Mouse (Mus musculus) c-Kit-negative CD71-positive TER-119-positive erythroid progenitor cells, embryonic 14.5 days (primary cell): ENCODE results near the gene Nt5dc2.

Source experiments
- DNase-seq: peaks from one replicate; pipeline ENCODE4 v3.0.0-alpha.2; 2013; ENCODE audit warnings: low read depth, low spot score

The Nt5dc2 gene

DNA sequence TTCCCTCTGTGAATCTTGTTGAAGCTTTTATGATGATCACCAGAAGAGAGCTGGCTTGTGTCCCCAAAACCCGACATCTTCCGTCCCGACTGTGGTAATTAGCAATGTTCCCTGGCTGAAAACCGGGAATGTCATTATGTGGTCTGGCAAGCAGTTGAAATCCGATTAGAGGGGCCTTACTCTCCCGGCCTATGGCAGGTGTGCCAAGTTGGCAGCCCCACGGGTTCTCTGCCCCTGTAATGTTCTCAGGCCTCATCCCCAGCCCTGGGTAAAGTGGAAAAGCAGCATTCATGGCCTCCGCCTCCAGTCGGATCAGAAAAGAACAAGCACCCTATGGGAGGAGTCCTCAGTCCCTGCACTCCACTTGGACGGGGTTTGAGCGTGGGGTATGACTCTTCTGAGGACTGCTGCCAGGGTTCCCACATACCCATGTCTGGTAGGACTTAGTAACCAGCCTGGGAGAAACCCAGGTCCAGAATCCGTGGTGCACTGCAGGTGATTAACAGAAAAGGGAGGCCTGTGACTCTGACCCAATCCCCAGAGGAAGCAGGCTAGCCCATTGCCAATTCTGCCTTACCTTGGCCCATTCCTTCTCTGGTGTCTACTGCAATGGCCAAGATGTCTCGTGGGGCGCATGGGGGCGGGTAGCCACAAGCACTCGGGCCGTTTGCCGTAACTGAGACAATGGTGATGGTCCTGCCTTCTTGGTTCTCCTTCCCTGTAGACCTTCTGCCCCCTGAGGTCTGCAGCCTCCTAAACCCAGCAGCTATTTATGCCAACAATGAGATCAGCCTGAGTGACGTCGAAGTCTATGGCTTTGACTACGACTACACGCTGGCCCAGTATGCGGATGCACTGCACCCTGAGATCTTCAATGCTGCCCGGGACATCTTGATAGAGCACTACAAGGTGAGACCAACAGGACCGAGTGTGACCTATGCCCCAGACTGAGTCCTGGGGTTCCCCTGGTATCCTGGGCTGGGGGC, 3.5 kb downstream of the Nt5dc2 start:
- no peak for DNase-seq

DNA sequence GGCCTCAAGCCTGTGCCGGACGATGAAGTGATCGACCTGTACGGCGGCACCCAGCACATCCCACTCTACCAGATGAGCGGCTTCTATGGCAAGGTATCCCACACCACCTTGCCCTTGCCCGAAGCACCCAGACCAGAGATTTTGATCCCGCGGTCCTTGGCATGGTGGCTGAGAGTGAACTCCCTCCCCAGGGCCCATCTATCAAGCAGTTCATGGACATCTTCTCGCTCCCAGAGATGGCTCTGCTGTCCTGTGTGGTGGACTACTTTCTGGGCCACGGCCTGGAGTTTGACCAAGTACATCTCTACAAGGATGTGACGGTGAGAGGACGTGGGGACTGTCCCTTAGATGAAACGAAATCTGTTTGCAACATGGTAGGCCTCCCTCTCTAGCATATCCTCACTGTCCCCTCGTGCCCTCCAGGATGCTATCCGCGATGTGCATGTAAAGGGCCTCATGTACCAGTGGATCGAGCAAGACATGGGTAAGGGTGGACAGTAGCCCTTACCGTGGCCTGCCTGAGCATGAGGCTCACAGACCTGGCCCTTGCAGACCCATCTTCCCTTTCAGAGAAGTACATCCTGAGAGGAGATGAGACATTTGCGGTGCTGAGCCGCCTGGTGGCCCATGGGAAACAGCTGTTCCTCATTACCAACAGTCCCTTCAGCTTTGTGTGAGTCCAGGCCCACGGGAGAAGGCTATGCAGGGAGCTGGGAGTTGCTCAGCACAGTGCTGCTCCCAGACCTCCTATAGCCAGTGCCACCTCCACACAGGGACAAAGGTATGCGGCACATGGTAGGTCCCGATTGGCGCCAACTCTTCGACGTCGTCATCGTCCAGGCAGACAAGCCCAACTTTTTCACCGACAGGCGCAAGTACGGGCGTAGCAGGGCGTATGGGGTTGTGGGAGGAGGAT, 4.9 kb downstream of the Nt5dc2 start:
- DNase-seq, result no peak

DNA sequence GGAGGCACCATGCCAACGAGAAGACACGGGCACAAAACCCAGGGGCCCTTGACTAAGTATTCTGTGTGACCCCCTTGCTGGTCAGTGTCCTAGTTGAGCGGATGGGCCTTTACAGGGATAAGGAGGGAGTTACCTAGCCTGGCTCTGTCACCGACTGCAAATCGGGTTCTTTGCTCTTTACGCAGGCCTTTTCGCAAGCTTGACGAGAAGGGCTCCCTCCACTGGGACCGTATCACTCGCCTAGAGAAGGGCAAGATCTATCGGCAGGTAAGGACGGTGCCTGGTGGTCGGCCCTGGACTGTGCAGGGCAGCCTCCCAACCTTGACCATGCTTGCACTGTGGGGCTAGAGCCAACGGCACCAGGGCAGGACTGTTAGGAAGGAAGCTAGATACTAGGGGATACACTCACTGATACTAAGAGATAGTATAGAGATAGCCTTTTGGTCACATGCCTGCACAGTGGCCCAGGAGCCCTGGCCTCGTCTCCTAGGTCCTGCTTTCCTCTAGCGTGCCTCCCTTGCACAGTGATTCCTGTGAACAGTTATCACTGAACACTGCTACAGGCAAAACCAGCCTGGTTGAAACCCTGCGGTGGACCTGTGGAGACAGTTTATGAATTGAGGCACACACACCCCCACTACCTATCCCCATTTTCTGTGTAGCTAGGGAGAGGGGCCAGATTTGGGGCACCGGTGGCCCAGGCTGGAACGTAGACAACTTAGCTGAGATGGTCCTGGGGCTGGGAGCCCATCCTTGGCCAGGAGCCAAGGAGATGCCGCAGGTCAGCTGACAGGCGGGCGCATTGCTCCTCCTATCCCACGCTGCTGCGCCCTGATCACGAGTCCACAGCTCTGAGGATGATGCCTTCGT, 5.8 kb downstream of the Nt5dc2 start:
- no peak for DNase-seq

DNA sequence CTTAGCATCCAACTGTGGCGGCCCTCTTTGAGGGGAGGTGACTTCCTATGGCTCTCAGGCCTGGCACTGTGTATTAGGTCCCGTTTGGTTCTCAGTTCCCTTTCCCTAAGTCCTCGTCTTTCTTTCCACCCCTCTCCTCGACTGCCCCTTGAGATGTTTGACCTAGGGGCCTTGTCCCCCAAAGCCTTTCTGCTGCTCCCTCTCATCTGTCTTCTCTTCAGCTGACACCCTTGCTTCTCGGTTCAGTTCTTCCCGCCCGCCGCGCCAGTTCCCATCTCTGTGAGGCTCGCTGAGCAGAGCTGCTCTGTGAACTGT, 6.4 kb downstream of the Nt5dc2 start:
- DNase-seq, result no peak

DNA sequence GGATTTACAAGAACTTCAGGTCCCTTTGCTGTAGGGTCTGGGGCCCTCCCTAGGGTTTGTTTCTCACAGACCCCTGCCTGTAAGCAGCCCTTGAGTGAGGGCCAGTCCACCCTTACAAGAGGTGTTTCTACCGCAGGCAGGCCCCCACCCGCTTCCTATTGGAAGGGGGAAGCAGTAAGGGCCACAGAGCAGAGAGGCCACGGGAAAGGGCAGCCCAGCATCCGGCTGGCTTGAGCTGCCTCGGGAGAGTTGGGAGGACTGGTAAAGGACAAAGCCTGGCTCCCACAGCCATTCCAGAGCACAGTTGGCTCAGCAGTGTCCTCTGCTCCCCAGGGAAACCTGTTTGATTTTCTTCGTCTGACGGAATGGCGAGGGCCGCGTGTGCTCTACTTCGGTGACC, 6.9 kb downstream of the Nt5dc2 start:
- no peak for DNase-seq

DNA sequence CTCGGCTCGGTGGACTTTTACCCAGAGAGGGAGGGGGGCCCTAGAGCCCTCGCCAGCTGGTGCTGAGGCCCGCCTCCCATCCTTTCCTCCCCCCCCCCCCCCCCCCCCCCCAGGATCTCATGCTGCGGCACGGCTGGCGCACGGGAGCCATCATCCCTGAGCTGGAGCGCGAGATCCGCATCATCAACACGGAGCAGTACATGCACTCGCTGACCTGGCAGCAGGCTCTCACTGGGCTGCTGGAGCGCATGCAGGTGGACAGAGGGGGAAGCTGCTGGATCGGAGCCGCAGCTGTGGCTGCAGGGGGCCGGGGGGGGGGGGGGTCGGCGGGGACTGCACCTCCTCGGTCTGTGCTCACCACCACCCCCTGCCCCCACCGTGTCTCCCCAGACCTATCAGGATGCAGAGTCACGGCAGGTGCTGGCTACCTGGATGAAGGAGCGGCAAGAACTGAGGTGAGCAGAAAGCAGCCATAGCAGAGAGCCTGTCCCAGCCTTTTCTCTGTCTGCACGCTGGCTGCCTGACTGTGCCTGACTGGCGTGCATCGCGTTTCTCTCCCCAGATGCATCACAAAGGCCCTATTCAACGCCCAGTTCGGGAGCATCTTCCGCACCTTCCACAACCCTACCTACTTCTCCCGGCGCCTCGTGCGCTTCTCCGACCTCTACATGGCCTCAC, 7.5 kb downstream of the Nt5dc2 start:
- no peak for DNase-seq

DNA sequence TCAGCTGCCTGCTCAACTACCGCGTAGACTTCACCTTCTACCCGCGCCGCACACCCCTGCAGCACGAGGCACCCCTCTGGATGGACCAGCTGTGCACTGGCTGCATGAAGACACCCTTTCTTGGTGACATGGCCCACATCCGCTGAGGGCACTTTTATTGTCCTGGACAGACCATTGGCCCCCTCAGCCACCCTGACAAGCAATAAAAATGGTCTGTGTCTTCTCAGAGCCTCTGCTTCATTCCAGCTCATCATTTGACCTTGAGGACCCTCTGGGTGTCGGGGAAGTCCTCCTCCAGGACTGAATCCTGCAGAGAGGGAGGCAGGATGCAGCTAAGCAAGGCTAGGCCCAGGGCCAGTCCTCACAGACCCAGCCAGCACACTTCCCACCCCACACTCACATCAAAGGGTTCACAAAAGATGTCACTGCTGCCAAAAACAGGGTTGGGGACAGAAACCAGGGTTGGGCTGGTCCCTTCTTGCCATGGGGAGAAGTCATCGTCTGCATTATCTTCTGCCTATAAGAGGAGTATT, 8.1 kb downstream of the Nt5dc2 start:
- no peak for DNase-seq

DNA sequence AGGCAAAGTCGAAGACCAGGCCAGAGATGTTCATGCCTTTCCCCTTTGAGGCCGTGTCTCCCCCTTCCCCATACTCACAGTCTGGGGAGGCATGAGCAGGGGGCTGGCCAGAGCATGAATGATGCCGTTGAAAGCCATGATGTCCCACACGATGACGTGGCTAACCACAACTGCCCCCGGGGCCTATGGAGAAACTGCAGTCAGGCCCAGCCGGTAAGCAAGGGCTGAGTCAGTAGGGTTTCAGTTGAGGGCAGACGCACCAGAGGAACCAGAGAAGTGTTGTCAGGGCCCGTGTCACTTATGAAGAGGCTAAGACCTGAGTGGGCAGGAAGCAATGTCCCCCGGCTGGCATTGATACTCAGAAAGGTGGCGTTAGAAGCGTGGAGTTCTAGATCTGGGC, 8.8 kb downstream of the Nt5dc2 start:
- no peak for DNase-seq

DNA sequence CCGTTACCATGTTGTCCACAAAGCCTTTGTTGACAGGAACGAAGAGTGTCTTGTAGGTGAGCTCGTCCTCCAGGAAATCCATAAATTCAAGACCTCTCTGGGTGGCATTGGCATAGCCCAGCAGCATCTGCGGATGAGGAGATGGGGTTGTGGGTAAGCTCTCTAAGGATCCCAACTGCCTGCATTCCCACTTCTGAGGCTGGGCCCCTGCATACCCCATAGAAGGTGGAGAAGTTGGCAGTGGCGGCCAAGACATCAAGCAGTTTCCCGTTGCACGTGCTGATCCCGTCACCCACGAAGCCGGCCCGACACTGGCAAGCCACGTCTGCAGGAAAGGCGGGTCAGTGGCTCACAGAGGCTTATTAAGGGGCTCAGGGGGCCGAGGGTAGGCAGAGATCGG, 9.3 kb downstream of the Nt5dc2 start:
- DNase-seq, result no peak

DNA sequence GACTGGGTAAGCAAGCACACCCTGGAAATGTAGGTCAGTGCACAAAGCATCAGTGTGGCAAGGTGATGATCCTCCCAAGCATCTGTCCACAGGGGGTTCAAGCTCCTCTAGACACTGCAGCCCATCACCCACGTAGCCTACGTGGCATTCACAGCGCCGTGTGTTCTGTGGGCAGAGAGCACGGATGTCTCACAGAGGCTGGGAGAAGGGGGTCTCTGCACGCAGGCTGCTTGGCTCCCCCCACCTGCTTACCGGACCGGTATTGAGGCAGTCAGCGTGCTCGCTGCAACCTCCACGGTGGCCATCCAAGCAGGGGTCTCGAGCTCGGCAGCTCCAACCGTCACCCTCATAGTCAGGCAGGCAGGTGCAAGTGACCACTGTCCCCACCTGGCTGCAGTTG, 10.2 kb downstream of the Nt5dc2 start:
- no peak for DNase-seq

DNA sequence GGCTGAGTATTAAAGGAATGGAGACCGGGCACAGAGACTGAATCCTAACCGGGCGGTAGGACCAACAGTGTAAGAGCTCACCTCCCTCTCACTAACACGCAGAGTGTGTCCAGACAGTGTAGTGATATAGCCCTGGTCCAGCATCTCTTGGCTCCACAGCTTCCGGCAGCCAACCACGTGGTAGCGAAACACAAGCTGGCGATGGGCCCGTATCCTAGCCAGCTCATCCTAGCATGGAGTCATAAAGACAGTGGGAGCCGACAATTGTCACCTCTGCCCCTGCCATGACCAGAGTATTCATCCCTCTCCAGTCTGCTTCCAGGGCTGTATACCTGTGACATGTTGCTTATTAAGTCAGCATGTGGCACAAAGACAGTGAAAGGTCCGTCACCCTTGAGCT, 14.8 kb downstream of the Nt5dc2 start:
- DNase-seq, result no peak

DNA sequence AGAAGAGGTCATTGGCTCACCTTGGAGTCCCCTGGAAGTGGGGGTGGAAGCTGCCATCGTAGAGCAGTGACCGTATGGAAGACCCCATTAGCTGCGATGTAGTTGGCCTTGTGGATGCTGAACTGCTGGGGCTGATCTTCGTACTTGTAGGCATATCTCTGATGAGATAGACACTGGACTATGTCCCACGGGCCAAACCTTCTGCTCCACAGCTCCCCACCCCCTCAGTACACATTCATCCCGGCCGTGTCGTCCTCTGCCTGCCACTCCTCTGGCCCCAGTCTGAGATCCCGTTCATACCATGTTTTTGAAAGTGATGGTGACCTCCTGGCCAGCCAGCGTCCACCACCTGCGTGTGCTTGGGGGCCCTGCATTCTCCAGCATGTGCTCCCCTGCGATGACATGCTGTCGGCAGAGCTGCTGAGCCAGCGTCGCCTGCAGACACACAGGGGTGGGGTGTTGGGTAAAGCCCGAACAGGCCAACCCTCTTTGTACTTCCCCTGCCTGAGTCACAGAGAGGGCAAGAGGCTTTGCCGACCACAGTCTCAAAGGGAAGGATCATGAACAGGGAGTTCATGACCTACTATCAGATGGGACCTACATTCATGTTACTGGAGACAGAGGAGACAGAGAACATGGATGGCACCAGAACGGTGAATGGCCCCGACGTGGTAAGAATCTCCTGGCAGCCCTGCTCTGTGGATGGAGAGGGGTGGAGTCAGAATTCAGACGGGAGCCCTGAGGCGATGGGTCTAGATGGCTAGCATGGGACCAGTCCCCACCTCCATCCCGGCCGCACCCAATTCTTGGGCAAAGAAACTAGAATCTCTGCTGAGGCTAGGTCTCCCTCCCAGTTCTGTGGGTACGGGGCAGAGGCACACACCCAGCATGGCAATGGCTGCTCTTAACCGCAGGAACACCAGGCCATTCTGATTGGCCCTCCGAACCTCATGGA, 29.6 kb downstream of the Nt5dc2 start:
- DNase-seq, result no peak

DNA sequence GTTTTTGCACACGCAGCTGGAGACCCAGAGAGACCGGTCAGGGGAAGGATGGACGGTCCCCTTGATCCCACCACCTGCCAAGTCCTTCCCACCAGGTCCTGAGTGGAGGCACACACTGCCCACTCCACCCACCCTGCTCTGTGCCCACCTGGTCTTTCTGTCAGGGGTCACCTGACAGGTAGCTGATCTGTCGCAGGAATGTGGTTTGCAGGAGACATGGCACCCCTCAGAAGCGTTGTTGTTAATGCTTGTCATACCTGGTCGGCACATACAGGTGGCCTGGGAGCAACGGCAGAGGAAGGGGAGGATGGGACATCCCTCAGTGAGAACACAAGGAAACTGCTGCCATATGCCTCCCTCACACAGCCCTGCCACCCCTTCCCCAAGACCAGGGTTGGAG, 30.3 kb downstream of the Nt5dc2 start:
- DNase-seq, result no peak

DNA sequence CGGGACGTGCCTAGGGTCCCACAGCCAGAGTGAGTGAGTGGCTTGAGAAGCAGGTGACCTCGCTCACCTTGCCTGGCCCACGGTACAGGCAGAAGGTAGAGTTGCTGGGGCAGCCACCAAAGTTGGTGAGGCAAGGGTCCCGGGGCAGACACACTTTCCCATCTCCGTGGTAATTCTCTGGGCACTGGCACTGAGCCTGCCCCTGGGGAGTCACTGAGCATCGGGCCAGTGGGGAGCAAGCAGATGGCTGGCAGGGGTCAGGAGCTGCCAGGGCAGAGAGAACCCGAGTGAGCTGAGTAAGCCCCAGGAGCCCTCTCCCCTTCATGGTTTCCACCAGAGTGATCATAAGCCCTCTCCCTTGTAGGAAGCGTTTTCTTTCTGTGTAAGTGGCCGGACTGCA, 30.8 kb downstream of the Nt5dc2 start:
- DNase-seq, result no peak

DNA sequence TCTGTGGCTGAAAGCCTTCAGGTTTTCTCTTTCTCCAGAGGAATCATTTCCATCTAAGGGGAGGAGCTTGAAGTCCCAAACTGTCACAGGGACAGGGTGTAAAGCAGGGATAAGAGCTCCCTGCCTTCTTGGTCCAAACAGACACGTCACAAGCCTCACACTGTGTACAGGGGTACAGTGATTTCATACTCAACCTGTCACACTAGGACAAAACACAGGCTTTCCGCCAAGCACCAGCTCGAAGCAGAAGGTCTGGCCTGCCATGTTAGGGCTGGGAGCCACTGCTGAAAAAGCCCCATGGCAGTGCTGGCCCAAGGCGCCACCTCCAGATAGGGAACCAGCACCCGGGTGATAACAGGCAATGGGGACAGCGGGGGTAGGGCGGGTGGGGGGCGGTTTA, 33.2 kb downstream of the Nt5dc2 start:
- no peak for DNase-seq

DNA sequence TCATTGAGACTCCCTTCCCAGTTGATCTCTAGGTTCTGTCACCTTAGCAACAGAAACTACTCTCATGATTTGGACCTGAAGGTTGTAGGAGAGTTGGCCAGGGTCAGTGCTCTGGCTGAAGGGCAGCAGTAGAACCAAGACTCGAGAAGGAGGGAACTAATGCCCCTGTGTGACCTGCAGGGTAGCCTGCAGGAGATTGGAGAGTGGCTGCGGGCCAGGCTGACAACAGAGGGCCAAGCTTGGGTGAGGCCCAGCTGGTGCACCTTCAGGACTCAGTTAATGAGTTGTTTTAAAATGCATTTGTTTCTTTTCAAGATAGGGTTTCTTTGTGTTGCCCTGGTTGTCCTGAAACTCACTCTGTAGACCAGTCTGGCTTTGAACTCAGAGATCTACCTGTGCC, 34.2 kb downstream of the Nt5dc2 start:
- DNase-seq, result no peak

DNA sequence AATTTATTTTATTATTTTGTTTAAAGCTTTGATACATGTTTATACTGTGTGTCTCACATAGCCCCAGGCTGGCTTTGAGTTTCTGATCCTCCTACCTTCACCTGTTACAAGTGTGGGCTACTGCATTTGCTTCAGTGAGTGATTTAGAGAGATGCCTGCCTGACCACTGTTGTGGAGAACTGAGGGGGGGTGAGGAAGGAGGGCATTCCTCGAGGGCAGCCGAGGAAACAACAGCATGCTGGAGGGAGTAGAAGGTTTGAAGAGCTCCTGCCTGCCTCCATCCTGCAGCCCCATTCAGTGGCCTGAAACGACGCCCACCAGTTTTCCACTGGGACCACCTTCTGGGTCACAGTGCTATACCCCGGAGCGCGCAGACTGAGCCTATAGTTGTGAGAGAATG, 34.6 kb downstream of the Nt5dc2 start:
- DNase-seq, result no peak

DNA sequence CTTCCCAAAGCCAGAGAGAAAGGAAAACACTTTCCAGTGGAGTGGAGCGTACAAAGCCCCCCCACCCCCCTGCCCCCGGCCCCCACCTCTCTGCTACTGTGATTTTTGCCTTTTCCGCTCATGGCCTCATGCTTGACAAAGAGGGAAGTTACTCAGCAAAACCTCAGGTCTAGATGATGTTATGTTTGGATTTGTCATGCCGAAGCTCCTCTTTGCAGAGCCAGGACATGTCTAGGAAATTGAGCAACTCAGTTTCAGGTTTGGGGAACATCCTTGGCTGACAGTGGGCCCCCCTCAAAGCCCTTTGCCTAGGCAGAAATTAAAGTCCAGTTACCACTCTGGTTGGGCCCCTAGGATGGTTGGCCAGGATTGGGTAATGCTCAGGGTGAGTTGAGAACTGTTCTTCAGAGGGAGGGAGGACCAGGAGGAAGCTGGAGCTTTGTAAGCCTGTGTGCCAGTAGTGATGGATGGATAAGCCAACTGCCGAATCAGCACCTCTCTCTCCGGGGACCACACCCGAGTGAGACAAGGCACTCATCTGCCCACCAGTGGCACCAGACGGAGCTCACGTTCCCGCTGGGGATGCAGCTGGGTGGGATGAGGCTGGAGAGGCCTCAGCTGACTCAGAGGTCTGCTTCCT, 35.3 kb downstream of the Nt5dc2 start:
- DNase-seq, result no peak

DNA sequence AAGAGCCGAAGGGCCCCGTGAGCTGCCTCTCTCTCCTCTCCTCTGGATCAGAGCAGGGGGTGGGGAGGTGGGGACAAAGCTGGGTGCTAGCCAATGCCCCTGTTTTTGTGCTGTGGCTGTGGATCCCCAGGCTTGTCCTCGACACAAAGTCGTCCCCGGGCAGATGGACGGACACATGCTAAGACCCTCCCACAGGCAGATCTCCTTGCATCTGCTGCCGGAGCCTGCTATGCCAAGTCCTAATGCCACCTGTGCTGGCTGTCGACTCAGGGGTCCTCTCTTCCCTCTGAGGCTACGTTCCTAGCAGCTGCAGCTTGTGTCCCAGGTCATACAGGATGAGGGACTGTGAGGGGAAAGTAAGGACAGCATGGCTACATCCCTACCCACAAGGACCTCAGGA, 36.0 kb downstream of the Nt5dc2 start:
- DNase-seq, result no peak
